ENCODE assay signal across 7 mouse cellular contexts in genomic region chr2:70876251-70876650, GRCm38 (mm10).
"Had no signal": no experiment of that assay in that cellular context is flagged by ENCODE, and none has a peak within 500 bp of the region (broad histone marks: within the 10 kb centered on the region; RNA-seq: fewer than 3 reads in every experiment).

No protein-coding gene starts in this region.

- DNase-seq: kidney, adult 8-10 months; kidney, postnatal 36 days; layer of hippocampus, adult 9-11 months; lung, adult 2 months; lung, postnatal 10 days; lung, postnatal 4 days; right cerebral cortex, postnatal 14 days had no signal
